Mouse (Mus musculus) retina, adult 2 months (tissue): ENCODE results near the gene Slc19a1.

Source experiments
- DNase-seq: peaks from one replicate; pipeline ENCODE4 v3.0.0-alpha.2; 2012; ENCODE audit warnings: low read depth, low spot score

Slc19a1 gene

DNA sequence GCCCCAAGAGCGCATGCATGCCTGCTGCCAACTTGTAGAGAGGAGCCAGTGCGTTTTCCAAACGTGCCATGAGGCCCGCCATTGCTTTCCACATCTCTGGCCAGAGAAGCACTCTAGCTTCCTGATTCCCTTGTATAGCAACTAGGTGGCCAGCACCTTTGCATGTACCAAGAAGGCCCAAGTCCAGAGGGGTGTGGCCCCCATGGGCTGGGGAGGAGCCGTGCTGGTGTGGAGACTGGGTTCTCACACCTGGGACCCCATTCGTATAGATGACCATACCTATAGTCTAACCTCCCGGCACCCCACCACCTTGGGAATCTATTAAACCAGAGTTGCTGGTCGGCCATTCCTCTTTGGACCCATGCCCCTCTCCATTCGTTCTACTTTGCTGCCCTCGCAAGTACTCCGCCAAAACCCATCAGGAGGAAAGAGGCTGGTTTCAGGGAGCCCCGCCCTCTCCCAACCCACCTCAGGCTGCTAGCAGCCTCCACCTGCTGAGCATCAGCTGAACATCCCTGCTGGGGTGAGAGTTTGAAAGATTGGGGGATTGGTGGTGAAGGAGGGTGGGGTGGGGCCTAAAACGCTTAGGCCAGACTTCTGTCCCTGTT, at the start of gene Slc19a1:
Gene Slc19a1 (plus strand): TSS at position 474 of the 608 bp plus-strand sequence.
- DNase-seq: no peak

DNA sequence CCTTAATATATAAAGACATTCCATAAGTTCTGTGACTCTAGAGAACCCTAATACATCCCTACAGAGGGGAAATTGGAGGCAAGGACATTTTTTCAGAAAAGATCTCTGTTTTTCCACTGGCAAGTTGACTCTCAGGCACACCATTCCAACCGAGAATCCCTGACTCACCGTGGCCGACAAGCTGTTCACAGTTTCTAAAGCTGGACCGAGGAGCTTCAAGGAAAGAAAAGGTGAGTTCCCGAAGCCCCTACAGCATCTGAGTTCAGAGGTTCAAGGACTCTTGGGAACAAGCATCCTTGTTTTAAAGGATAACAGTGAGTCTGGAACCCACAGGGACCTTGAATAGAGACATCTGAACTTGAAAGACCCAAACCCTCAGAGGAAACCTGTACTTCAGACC, 43.5 kb upstream of the Slc19a1 start:
- no peak for DNase-seq

DNA sequence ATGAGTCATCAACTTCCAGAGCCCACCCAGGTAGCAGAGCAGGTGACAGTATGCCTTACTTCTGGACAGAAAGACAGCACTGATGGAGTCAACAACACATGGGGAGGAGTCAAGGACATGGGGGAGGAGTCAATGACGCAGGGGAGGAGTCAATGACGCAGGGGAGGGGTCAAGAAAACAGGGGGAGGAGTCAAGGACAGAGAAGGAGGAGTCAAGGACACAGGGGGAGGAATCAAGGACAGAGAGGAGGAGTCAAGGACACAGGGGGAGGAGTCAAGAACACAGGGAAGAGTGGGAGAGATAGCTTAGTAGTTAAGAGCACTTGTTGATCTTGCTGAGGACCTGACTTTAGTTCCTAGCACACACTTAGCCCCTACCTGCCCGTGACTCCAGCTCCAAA, 39.6 kb upstream of the Slc19a1 start:
- DNase-seq: no peak

DNA sequence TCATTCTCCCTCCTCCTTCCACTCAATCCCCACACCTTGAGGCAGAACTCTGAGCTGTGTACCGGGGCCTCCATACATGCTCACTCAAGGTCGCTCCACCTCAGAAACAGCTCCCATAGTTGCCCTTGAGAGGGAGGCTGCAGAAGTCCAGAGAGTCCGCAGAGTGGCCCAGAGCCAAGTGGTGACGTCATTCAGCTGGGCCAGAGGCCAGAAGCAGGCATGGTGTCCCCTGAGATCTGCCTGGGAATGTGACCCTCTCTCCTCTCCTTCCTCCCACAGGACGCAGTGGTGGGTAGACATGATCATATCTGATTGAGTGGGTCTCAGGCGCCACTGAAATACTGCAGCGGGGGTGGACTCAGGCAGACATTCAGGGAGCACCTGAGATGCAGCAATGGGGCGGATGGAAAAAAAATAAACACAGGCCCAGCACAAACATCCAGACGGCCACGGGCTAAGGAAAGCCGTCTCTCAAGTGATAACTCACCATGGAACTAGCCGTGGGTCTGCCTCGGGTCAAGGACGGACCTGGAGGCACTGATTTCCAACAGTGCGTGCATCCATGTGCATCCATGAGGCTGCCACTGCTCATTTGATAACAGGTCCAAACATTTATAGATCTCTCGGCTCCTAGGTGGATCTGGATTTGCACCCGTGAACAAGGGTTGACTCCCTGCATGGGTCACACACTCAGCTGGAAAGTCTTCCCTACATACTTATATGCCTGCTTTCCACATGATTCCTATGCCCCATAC, 34.1 kb upstream of the Slc19a1 start:
- no peak for DNase-seq

- no peak for DNase-seq
Measured at GRCm38 (mm10) chr10:77004936-77005335, 27.1 kb upstream of the Slc19a1 start.

DNA sequence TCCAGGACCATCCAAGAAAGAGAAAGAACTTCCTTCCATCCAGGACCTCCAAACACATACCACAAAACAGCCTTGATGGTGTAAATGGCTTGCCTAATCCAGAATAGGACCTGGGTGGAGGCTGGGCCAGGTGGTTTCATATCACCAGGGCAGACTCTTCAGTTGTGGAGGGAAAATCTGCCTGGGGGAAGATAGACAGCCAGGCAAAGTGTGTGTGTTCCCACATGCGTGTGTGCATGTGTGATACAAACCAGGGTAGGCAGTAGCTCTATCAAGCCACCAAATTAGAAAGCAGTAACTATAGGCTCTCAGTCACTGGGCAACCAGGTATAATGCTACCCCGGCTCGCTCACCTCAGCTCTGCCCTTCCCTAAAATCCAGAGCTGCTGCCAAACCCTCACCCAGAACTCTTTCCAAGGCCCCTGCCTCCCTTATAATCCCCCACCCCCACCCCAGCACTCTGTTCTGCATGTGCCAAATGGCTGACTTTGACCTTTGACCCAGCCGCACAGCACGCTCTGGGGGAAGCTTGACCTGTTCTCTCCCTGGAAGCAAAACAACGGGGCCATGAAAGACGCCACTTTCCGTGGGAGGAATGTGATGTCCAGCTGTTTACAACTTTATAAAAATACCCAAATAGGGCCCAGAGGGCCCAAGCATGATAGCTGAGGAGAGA, 24.5 kb upstream of the Slc19a1 start:
- no peak for DNase-seq

GRCm38 (mm10) chr10:77008109-77008561, 23.9 kb upstream of the Slc19a1 start:
- peak; percentile 89 for DNase-seq

- no peak for DNase-seq
Measured at GRCm38 (mm10) chr10:77008698-77009097, 23.3 kb upstream of the Slc19a1 start.

GRCm38 (mm10) chr10:77011681-77012080, 20.4 kb upstream of the Slc19a1 start:
- no peak for DNase-seq

DNA sequence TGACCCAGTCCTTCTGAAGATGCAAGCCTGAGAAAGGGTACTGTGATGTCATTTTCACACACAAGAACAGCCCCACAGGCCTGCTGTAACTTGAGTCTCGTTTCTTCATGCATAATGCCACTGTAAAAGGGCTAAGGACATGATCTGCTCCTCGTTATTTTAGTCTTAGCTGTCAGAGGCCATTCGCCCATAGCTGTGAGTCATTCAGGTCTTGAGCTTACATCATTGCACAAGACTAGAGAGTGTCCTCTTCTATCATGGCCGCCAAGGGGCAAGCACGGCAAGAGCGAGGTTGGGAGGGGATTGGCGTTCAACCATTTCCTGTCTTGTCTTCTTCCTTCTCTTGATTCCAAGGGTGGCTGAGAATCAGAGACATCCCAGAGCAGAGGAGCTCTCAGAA, 16.0 kb upstream of the Slc19a1 start:
- no peak for DNase-seq

GRCm38 (mm10) chr10:77016499-77016898, 15.5 kb upstream of the Slc19a1 start:
- no peak for DNase-seq

DNA sequence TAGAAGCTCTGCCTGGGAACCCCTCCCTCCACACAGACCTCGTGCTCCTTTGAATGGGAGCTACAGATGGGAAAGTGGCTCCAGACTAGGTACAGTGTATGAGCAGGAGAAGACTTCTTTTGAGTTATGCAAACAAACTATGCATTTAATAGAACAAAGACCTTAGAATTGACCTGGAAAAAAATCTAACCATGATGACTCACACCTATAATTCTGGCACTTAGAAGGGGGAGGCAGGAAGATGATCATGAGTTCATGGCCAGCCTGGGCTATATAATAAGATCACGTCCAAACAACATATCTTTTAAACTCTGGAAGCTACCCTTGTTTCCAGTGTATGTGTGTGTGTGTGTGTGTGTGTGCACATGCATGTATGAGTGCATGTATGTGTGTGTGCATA, 15.0 kb upstream of the Slc19a1 start:
- DNase-seq: no peak

DNA sequence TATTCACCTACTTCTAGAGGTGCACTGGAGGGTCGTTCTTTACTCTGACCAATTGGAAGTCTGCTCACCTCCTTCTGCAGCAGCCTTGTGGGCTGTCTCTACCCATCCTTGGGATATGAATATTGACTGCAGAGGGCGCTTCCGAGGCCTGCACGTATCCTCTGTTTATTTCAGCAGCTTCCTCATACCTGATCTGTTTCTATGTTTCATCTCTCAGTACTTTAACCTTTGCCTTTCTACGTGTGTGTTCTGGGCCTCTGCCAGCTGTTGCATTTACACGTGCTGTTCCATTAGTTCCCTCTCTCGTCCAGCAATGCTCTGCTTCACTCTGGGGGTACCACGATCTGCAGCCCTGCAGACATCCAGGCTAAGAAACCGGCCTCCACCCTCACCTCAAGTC, 14.4 kb upstream of the Slc19a1 start:
- no peak for DNase-seq

GRCm38 (mm10) chr10:77021399-77022052, 10.5 kb upstream of the Slc19a1 start:
- DNase-seq: peak; percentile 79

DNA sequence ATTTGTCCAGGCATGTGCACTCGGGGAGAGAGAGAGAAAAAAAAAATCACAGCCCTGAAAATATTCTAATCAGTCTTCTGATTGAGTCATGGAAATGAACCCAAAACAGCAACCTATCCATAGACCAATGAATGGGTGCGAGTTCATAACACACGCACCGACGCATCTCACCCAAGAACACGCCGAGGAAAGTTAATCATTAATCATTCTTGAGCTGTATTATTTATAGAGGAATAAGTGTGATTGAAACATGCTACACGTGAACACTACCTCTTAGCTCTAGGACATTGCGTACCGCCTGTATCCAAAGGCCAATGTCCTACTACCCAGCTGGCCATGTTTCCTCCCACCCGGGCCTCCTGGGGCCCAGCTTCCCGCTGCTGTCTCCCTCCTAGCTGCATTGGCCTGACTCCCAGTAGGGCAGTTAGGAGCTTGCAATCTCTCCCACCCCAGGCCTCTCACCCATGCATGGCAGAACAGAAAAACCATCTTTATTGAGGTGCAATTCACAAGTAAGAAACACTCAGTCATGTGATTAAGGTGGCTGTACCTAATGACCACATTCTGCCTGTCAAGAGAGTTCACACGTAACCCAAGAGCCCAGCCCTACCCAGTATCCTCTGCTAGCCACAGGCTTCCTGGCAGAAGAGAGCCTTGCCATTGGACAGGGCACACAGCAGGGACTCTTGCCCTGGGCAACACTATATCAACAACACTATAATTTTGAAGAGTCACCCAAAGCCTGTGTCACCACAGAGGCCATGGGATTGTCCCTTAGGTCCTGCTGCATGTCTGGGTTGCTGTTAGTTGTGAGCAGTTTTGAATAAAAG, 9.5 kb upstream of the Slc19a1 start:
- no peak for DNase-seq

- no peak for DNase-seq
Measured at GRCm38 (mm10) chr10:77024231-77024630, 7.8 kb upstream of the Slc19a1 start.

- DNase-seq: no peak
Measured at GRCm38 (mm10) chr10:77026944-77027343, 5.1 kb upstream of the Slc19a1 start.

- DNase-seq: no peak
Measured at GRCm38 (mm10) chr10:77028782-77029296, 3.2 kb upstream of the Slc19a1 start.

GRCm38 (mm10) chr10:77029761-77030160, 2.3 kb upstream of the Slc19a1 start:
- no peak for DNase-seq

GRCm38 (mm10) chr10:77030666-77031065, 1.4 kb upstream of the Slc19a1 start:
- DNase-seq: no peak
